In genomic region chr7:132358709-132359108, GRCm38 (mm10) we compare ENCODE assay signal across 10 mouse cellular contexts. TPM values are rescaled to one million over a fixed set of nuclear protein-coding genes. Genes with fewer than 3 reads are reported as not detected.
DNase-seq lines count a peak whose midpoint lies in the region; ATAC-seq and TF ChIP-seq lines count a peak whose summit lies in the region.
"Had no signal": no experiment of that assay in that cellular context is flagged by ENCODE, and none has a peak within 500 bp of the region (broad histone marks: within the 10 kb centered on the region; RNA-seq: fewer than 3 reads in every experiment).

No protein-coding gene starts in this region.

- H3K4me2 ChIP-seq in heart, embryonic 11.5 days = no peak overlapping the region
- no peak overlapping the region for H3K4me2 ChIP-seq in intestine, embryonic 15.5 days (replicated peaks)
- H3K4me2 ChIP-seq: midbrain, embryonic 11.5 days had no signal

- H3K4me3 ChIP-seq in heart, embryonic 11.5 days (ENCODE audit: low read depth, low read length) = no peak overlapping the region
- no peak overlapping the region for H3K4me3 ChIP-seq in lung, adult 2 months (replicated peaks; ENCODE audit: extremely low read depth, low read depth, low read length)
- no peak overlapping the region for H3K4me3 ChIP-seq in intestine, embryonic 15.5 days (replicated peaks)

- DNase-seq in heart, adult 11 months = peak; percentile 96
- peak; percentile 22 for DNase-seq in testis, postnatal 14 days (ENCODE audit: low spot score)
- DNase-seq in testis, postnatal 10 days (ENCODE audit: low spot score) = no peak
- DNase-seq in lung, adult 2 months = peak; percentile 8
- no peak for DNase-seq in cerebellum, adult 9-10 months
- no peak for DNase-seq in left cerebral cortex, adult 18-20 months (ENCODE audit: low spot score in 2 of 2)
- DNase-seq: cerebellum, adult 2 months had no signal

- no peak overlapping the region for H3K9ac ChIP-seq in heart, embryonic 11.5 days (ENCODE audit: low read depth, low read length)
- H3K9ac ChIP-seq in intestine, embryonic 15.5 days = no peak overlapping the region

- H3K27me3 ChIP-seq in heart, embryonic 11.5 days (ENCODE audit: control insufficient read depth, insufficient read depth, low read length) = no peaks in the 10 kb centered on the region; the same call in none of the 2 replicates
- no peaks in the 10 kb centered on the region for H3K27me3 ChIP-seq in intestine, embryonic 15.5 days (replicated peaks)

- WGBS in heart, embryonic 11.5 days (ENCODE audit: insufficient replicate concordance) = 46% methylated on average over 4 of the region's 4 CpGs
- WGBS in lung, adult 2 months = 33% methylated on average over 4 of the region's 4 CpGs
- WGBS in intestine, embryonic 15.5 days = 63% methylated on average over 4 of the region's 4 CpGs

- H3K27ac ChIP-seq in heart, embryonic 11.5 days (ENCODE audit: low read depth, low read length) = no peak overlapping the region
- H3K27ac ChIP-seq in intestine, embryonic 15.5 days = no peak overlapping the region

- no peaks in the 10 kb centered on the region for H3K4me1 ChIP-seq in heart, embryonic 11.5 days (ENCODE audit: control insufficient read depth, insufficient read depth, low read length)
- peaks cover 5% of the 10 kb centered on the region for H3K4me1 ChIP-seq in lung, adult 2 months (ENCODE audit: control insufficient read depth, insufficient read depth, low read length)
- H3K4me1 ChIP-seq in intestine, embryonic 15.5 days (replicated peaks) = no peaks in the 10 kb centered on the region; the same call in 1 of the 2 replicates

- no peaks in the 10 kb centered on the region for H3K36me3 ChIP-seq in heart, embryonic 11.5 days (ENCODE audit: control insufficient read depth, insufficient read depth, low read length)
- H3K36me3 ChIP-seq in intestine, embryonic 15.5 days = no peaks in the 10 kb centered on the region

- no peak for ATAC-seq in heart, embryonic 11.5 days (replicated peaks; ENCODE audit: insufficient number of reproducible peaks, low FRiP score, low TSS enrichment)
- no peak for ATAC-seq in intestine, embryonic 15.5 days

- H3K9me3 ChIP-seq in heart, embryonic 11.5 days (replicated peaks; ENCODE audit: control insufficient read depth, low read length) = no peaks in the 10 kb centered on the region
- no peaks in the 10 kb centered on the region; the same call in 1 of the 2 replicates for H3K9me3 ChIP-seq in intestine, embryonic 15.5 days

- no peak for TF ChIP-seq CTCF in lung, adult 2 months (IDR thresholded peaks at IDR 0.05; ENCODE audit: insufficient read depth, low read length)

- no peak for TF ChIP-seq POLR2A in lung, adult 2 months (IDR thresholded peaks at IDR 0.05; ENCODE audit: borderline replicate concordance, extremely low read depth, low read depth, low read length)

RNA-seq across cellular contexts. Expression of gene Chst15, which starts 41.7 kb away (rescaled TPM):
- 2.4 and 3.3 TPM in 2 replicates for polyA plus RNA-seq in heart, embryonic 11.5 days (2014; fragmentation: Nextera tagmentation; extraction: Ambion mirVana)
- polyA plus RNA-seq in lung, adult 2 months (2012; rRNA removed) = 14.1 and 14.7 TPM in 2 replicates
- 10 to 100 TPM; 38.5 to 39.6 TPM for total RNA-seq in left cerebral cortex, adult 18-20 months (2021)
- polyA plus RNA-seq in intestine, embryonic 15.5 days (2015; fragmentation: Nextera tagmentation; extraction: Ambion mirVana) = 23.0 and 23.1 TPM in 2 replicates

Comparison
In these comparisons a context has a peak if more than half of its experiments do, and no peak if none do; other contexts are left out.
1. DNase-seq: peak in heart, adult 11 months (single experiment), testis, postnatal 14 days (single experiment) and lung, adult 2 months (single experiment); none in testis, postnatal 10 days (single experiment), cerebellum, adult 9-10 months (single experiment) and left cerebral cortex, adult 18-20 months (0 of 2).